ENCODE assay signal across 25 mouse cellular contexts in genomic region chr12:111203945-111204344, GRCm38 (mm10). TPM values are rescaled to one million over a fixed set of nuclear protein-coding genes. Genes with fewer than 3 reads are reported as not detected.
DNase-seq lines count a peak whose midpoint lies in the region; ATAC-seq and TF ChIP-seq lines count a peak whose summit lies in the region.
"Had no signal": no experiment of that assay in that cellular context is flagged by ENCODE, and none has a peak within 500 bp of the region (broad histone marks: within the 10 kb centered on the region; RNA-seq: fewer than 3 reads in every experiment).

No protein-coding gene starts in this region.

- WGBS in hindbrain, embryonic 13.5 days: 41% methylated on average over 3 of the region's 3 CpGs
- 57% methylated on average over 3 of the region's 3 CpGs for WGBS in hindbrain, embryonic 12.5 days
- WGBS in lung, embryonic 14.5 days: 51% methylated on average over 3 of the region's 3 CpGs
- WGBS in forebrain, embryonic 16.5 days: 47% methylated on average over 3 of the region's 3 CpGs

- no peak overlapping the region for H3K4me2 ChIP-seq in hindbrain, embryonic 13.5 days
- no peak overlapping the region for H3K4me2 ChIP-seq in hindbrain, embryonic 12.5 days (replicated peaks)
- no peak overlapping the region for H3K4me2 ChIP-seq in lung, embryonic 14.5 days
- H3K4me2 ChIP-seq in forebrain, embryonic 16.5 days (ENCODE audit: low read length): no peak overlapping the region
- H3K4me2 ChIP-seq: kidney, embryonic 15.5 days had no signal

- intact Hi-C loops in left cerebral cortex, adult 2 months (cut with DNase I): loop anchor here (5.0 kb wide), 1 partner anchor 33 kb away; no protein-coding TSS in a partner anchor

- peak; percentile 21 for DNase-seq in lung, embryonic 14.5 days
- no peak for DNase-seq in lung, adult 18-20 months
- no peak for DNase-seq in left cerebral cortex, adult 2 months (ENCODE audit: extremely low spot score in 1 of 2, low spot score in 2 of 2)
- no peak for DNase-seq in cerebellum, adult 11-12 months
- DNase-seq in heart, postnatal 4 days: no peak
- DNase-seq: adrenal gland, adult 8-10 months; cerebellum, postnatal 10 days; gastrocnemius, postnatal 10 days; lung, postnatal 4 days; retina, postnatal 1 day; thymus, postnatal 36 days had no signal

- peak overlapping the region; percentile 52 for H3K27ac ChIP-seq in hindbrain, embryonic 13.5 days
- H3K27ac ChIP-seq in hindbrain, embryonic 12.5 days: no peak overlapping the region
- no peak overlapping the region for H3K27ac ChIP-seq in lung, embryonic 14.5 days (ENCODE audit: low read depth)
- H3K27ac ChIP-seq in forebrain, embryonic 16.5 days (ENCODE audit: low read length): peak overlapping the region; percentile 52
- peak overlapping the region; percentile 71; the same call in 1 of the 2 replicates for H3K27ac ChIP-seq in left cerebral cortex, adult 2 months
- H3K27ac ChIP-seq: kidney, embryonic 15.5 days; stomach, postnatal 0 days had no signal

- TF ChIP-seq CTCF in lung, embryonic 14.5 days (IDR thresholded peaks at IDR 0.05; ENCODE audit: low read depth): no peak
- TF ChIP-seq CTCF in left cerebral cortex, adult 2 months (IDR thresholded peaks at IDR 0.05): no peak

- H3K4me1 ChIP-seq in hindbrain, embryonic 13.5 days (replicated peaks): peaks cover 23% of the 10 kb centered on the region
- H3K4me1 ChIP-seq in hindbrain, embryonic 12.5 days: peaks cover 9% of the 10 kb centered on the region
- H3K4me1 ChIP-seq in lung, embryonic 14.5 days (ENCODE audit: insufficient read depth): no peaks in the 10 kb centered on the region
- peaks cover 12% of the 10 kb centered on the region for H3K4me1 ChIP-seq in forebrain, embryonic 16.5 days (replicated peaks; ENCODE audit: control insufficient read depth, insufficient read depth, low read length)
- H3K4me1 ChIP-seq: kidney, embryonic 15.5 days had no signal

- H3K9me3 ChIP-seq in hindbrain, embryonic 13.5 days: no peaks in the 10 kb centered on the region
- no peaks in the 10 kb centered on the region for H3K9me3 ChIP-seq in hindbrain, embryonic 12.5 days (replicated peaks)
- no peaks in the 10 kb centered on the region for H3K9me3 ChIP-seq in lung, embryonic 14.5 days (ENCODE audit: low read depth, low read length)
- no peaks in the 10 kb centered on the region for H3K9me3 ChIP-seq in forebrain, embryonic 16.5 days (ENCODE audit: control insufficient read depth, low read length)
- H3K9me3 ChIP-seq: kidney, embryonic 15.5 days had no signal

- 0 out of 2 replicates have a peak, but pooled peaks cover 7% of the 10 kb centered on the region for H3K36me3 ChIP-seq in hindbrain, embryonic 13.5 days
- H3K36me3 ChIP-seq in hindbrain, embryonic 12.5 days: no peaks in the 10 kb centered on the region; the same call in 1 of the 2 replicates
- no peaks in the 10 kb centered on the region for H3K36me3 ChIP-seq in lung, embryonic 14.5 days (ENCODE audit: insufficient read depth)
- H3K36me3 ChIP-seq in forebrain, embryonic 16.5 days (ENCODE audit: control insufficient read depth, insufficient read depth): no peaks in the 10 kb centered on the region
- H3K36me3 ChIP-seq: kidney, embryonic 15.5 days had no signal

- no peak overlapping the region for H3K4me3 ChIP-seq in hindbrain, embryonic 13.5 days
- no peak overlapping the region for H3K4me3 ChIP-seq in hindbrain, embryonic 12.5 days
- H3K4me3 ChIP-seq in lung, embryonic 14.5 days (ENCODE audit: low read depth, low read length): no peak overlapping the region
- H3K4me3 ChIP-seq in forebrain, embryonic 16.5 days (replicated peaks; ENCODE audit: low read length): no peak overlapping the region
- peak overlapping the region; percentile 27 for H3K4me3 ChIP-seq in left cerebral cortex, adult 2 months
- H3K4me3 ChIP-seq: kidney, embryonic 15.5 days had no signal

- no peak overlapping the region for H3K9ac ChIP-seq in hindbrain, embryonic 13.5 days
- H3K9ac ChIP-seq in hindbrain, embryonic 12.5 days: no peak overlapping the region
- H3K9ac ChIP-seq in lung, embryonic 14.5 days: no peak overlapping the region
- H3K9ac ChIP-seq in forebrain, embryonic 16.5 days (replicated peaks; ENCODE audit: low read depth, low read length): no peak overlapping the region
- H3K9ac ChIP-seq: kidney, embryonic 15.5 days had no signal

- no peaks in the 10 kb centered on the region for H3K27me3 ChIP-seq in hindbrain, embryonic 13.5 days
- H3K27me3 ChIP-seq in hindbrain, embryonic 12.5 days: no peaks in the 10 kb centered on the region
- H3K27me3 ChIP-seq in lung, embryonic 14.5 days (ENCODE audit: insufficient read depth, low read length): no peaks in the 10 kb centered on the region
- no peaks in the 10 kb centered on the region for H3K27me3 ChIP-seq in forebrain, embryonic 16.5 days (replicated peaks; ENCODE audit: control insufficient read depth, insufficient read depth, low read length)
- H3K27me3 ChIP-seq: kidney, embryonic 15.5 days had no signal

- ATAC-seq in hindbrain, embryonic 13.5 days (ENCODE audit: low FRiP score): no peak
- no peak for ATAC-seq in hindbrain, embryonic 12.5 days (ENCODE audit: low FRiP score)
- no peak for ATAC-seq in lung, embryonic 14.5 days (ENCODE audit: insufficient read depth)
- no peak for ATAC-seq in forebrain, embryonic 16.5 days
- ATAC-seq: CD4-positive, CD25-positive, alpha-beta regulatory T cell, adult 4 months had no signal

RNA-seq across cellular contexts. Expression of gene 4930595D18Rik, which starts 19.7 kb away (rescaled TPM):
- 0.21 TPM in 1 of 2 replicates, not detected in the other for polyA plus RNA-seq in hindbrain, embryonic 13.5 days (2015; fragmentation: Nextera tagmentation; extraction: Ambion mirVana)
- polyA plus RNA-seq in hindbrain, embryonic 12.5 days (2016; fragmentation: Nextera tagmentation; extraction: Ambion mirVana): not detected in 2 replicates
- polyA plus RNA-seq in lung, embryonic 14.5 days (2014; fragmentation: Nextera tagmentation; extraction: Ambion mirVana): not detected in 2 replicates
- not detected in 2 replicates for polyA plus RNA-seq in forebrain, embryonic 16.5 days (2015; fragmentation: Nextera tagmentation; extraction: Ambion mirVana)
- not detected for total RNA-seq in left cerebral cortex, adult 2 months (2021)
- not detected for total RNA-seq in heart, postnatal 4 days (2021)
- total RNA-seq: adrenal gland, adult 8-10 months; heart, adult 8-10 months; left cerebral cortex, adult 8-10 months; MEL; monocyte, adult 5-6 weeks had no signal
- polyA plus RNA-seq: heart, postnatal 0 days; intestine, embryonic 14.5 days; kidney, embryonic 15.5 days; liver, embryonic 16.5 days; neural tube, embryonic 14.5 days; stomach, postnatal 0 days had no signal

RNA-seq across cellular contexts. Expression of gene Traf3, which starts 37.8 kb away (rescaled TPM):
- 15.6 and 17.0 TPM in 2 replicates for polyA plus RNA-seq in hindbrain, embryonic 13.5 days (2015; fragmentation: Nextera tagmentation; extraction: Ambion mirVana)
- polyA plus RNA-seq in hindbrain, embryonic 12.5 days (2016; fragmentation: Nextera tagmentation; extraction: Ambion mirVana): 23.4 and 23.9 TPM in 2 replicates
- 10.7 and 11.7 TPM in 2 replicates for polyA plus RNA-seq in lung, embryonic 14.5 days (2014; fragmentation: Nextera tagmentation; extraction: Ambion mirVana)
- polyA plus RNA-seq in forebrain, embryonic 16.5 days (2015; fragmentation: Nextera tagmentation; extraction: Ambion mirVana): 14.0 and 15.8 TPM in 2 replicates
- total RNA-seq in left cerebral cortex, adult 2 months (2021): 10 to 100 TPM; 40.8 to 49.1 TPM
- 10 to 100 TPM; 16.8 to 17.3 TPM for total RNA-seq in heart, postnatal 4 days (2021)

Comparison
In these comparisons a context has a peak if more than half of its experiments do, and no peak if none do; other contexts are left out.
1. H3K27ac ChIP-seq: peak in hindbrain, embryonic 13.5 days (single experiment), forebrain, embryonic 16.5 days (single experiment) and left cerebral cortex, adult 2 months (single experiment); none in hindbrain, embryonic 12.5 days (single experiment) and lung, embryonic 14.5 days (single experiment).